Mouse (Mus musculus) limb, embryonic 15.5 days (tissue): ENCODE data around the gene Ints2. TPM values are rescaled to one million over a fixed set of nuclear protein-coding genes. Genes with fewer than 3 reads are reported as not detected.
A peak's percentile ranks its signal among the peaks of the same experiment; 100 is the strongest.
"Not testable (repeated sequence)": the region's sequence is repeated elsewhere in the genome, so short reads cannot be mapped to it uniquely, and the experiment has no call there.

Source experiments
- ATAC-seq: fragments of 200-750 bp; cut with Nextera tagmentation; 2 replicates; pipeline ENCODE4 v1.8.0; 2017; ENCODE audit warnings: low read depth, moderate TSS enrichment; ENCODE audit not compliant: insufficient number of reproducible peaks, low FRiP score, low TSS enrichment
- H3K27ac ChIP-seq: fragments of 300-500 bp; sonication (generic); 2 replicates; pipeline ENCODE4 v1.5.1; 2015; ENCODE audit warnings: moderate library complexity, mild to moderate bottlenecking, inconsistent platforms
- H3K27me3 ChIP-seq: fragments of 300-500 bp; sonication (generic); 2 replicates; pipeline ENCODE4 v1.6.1; 2015; ENCODE audit warnings: inconsistent platforms
- H3K36me3 ChIP-seq: fragments of 300-500 bp; sonication (generic); 2 replicates; pipeline ENCODE4 v1.6.1; 2015; ENCODE audit warnings: inconsistent platforms
- H3K4me1 ChIP-seq: fragments of 300-500 bp; sonication (generic); 2 replicates; pipeline ENCODE4 v1.6.1; 2015; ENCODE audit warnings: inconsistent platforms
- H3K4me2 ChIP-seq: fragments of 300-500 bp; sonication (generic); 2 replicates; pipeline ENCODE4 v1.6.1; 2015; ENCODE audit warnings: mild to moderate bottlenecking, inconsistent platforms
- H3K4me3 ChIP-seq: fragments of 300-500 bp; sonication (generic); 2 replicates; pipeline ENCODE4 v1.5.1; 2015; ENCODE audit warnings: mild to moderate bottlenecking, inconsistent platforms
- H3K9ac ChIP-seq: fragments of 300-500 bp; sonication (generic); 2 replicates; pipeline ENCODE4 v1.6.1; 2015; ENCODE audit warnings: inconsistent platforms
- H3K9me3 ChIP-seq: fragments of 300-500 bp; sonication (generic); 2 replicates; pipeline ENCODE4 v1.6.1; 2016; ENCODE audit warnings: inconsistent platforms
- WGBS: fragments of 180-500 bp; shearing (Covaris S2); methylation state at CpG from one replicate; pipeline ENCODE4 v1.1.7; 2015; 5-methylcytosine and 5-hydroxymethylcytosine counted together
- polyA plus RNA-seq: library from polyadenylated mRNA; unstranded; fragments of >200 nt; fragmentation: Nextera tagmentation; extraction: Ambion mirVana; gene quantifications from 2 replicates; pipeline ENCODE4 v1.2.1, GENCODE M21; 2015

The Ints2 gene
- polyA plus RNA-seq = 23.3 and 25.4 TPM in 2 replicates

DNA sequence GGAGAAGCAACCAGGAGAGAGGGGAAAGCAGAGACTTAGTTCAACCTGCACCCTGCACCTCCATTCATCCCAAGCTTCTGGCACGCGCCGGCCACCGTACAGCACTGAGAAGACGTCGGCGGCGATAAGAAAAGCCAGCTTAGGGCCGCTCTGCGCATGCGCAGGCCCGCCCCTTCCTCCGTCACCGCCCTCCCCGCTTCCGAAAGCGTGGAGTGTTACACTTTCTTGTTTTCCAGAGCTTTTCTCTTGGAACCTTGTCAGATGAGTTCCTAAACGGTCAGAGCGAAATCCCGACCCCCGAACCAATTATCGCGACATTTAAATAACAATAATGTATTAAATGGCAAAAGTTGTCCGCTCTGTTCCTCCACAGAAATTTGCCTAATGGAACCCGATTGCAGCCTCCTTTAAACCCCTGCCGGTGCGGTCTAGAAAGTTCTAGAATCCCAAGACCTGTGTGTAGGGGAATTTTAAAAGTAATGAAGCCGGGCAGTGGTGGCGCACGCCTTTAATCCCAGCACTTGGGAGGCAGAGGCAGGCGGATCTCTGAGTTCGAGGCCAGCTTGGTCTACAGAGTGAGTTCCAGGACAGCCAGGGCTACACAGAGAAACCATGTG is at the start of gene Ints2:
Gene Ints2, minus strand, starts transcription at position 116 of the 617 bp plus-strand sequence.
- H3K27ac ChIP-seq = peak within 1 kb of the TSS; percentile 85
- peak within 1 kb of the TSS; percentile 65 for H3K4me2 ChIP-seq
- peaks cover 7% of the 10 kb centered on the region; the same call in 1 of the 2 replicates for H3K36me3 ChIP-seq
- peak; percentile 87; the same call in 1 of the 2 replicates for ATAC-seq
- H3K4me3 ChIP-seq = peak within 1 kb of the TSS; percentile 70
- H3K4me1 ChIP-seq = peaks cover 13% of the 10 kb centered on the region
- H3K27me3 ChIP-seq = no peaks in the 10 kb centered on the region
- H3K9ac ChIP-seq = peak within 1 kb of the TSS; percentile 71
- WGBS = 8% methylated on average over 32 of the region's 32 CpGs
- H3K9me3 ChIP-seq = no peaks in the 10 kb centered on the region

DNA sequence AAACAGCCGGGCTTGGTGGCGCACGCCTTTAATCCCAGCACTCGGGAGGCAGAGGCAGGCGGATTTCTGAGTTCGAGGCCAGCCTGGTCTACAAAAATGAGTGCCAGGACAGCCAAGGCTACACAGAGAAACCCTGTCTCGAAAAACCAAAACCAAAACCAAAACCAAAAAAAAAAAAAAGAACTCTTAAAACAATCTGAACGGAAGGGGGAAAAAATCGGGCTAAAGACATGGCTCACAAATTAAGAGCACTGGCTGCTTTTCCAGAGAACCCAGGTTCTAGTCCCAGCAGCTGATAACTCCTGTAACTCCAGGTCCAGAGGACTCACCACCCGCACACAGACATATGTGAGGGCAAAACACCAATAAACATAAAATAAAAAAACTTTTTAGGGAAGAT is 34.8 kb upstream of the Ints2 start:
- not testable (repeated sequence) for H3K4me3 ChIP-seq, H3K4me1 ChIP-seq, ATAC-seq, H3K9me3 ChIP-seq, H3K9ac ChIP-seq, H3K27ac ChIP-seq, H3K4me2 ChIP-seq, H3K27me3 ChIP-seq
- peaks cover 33% of the 10 kb centered on the region for H3K36me3 ChIP-seq
- WGBS = 93% methylated on average over 10 of the region's 10 CpGs

DNA sequence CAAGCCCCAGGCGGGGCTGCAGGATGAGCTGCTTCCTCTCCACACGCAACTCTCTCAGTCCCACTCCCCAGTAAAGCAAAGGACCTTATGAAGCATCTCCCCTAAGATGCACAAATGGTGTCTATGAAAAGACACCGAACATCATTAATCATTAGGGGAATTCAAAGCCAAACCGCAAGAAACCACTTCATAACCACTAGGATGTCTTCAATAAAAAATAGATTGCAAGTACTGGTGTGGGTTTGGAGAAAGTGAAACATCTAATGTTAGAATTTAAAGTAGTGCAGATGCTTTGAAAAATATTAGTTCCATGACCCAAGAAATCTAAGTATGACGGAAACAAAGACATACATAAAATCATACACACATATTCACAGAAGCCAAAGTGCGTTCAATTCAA is 34.3 kb upstream of the Ints2 start:
- Histone ChIP-seq H3K4me3 (no peak overlapping the region), H3K27me3 (no peaks in the 10 kb centered on the region), H3K9me3 (no peaks in the 10 kb centered on the region), H3K4me1 (no peaks in the 10 kb centered on the region), H3K9ac (no peak overlapping the region), H3K27ac (no peak overlapping the region), H3K36me3 (peaks cover 29% of the 10 kb centered on the region), H3K4me2 (no peak overlapping the region)
- ATAC-seq = no peak
- 91% methylated on average over 6 of the region's 6 CpGs for WGBS

DNA sequence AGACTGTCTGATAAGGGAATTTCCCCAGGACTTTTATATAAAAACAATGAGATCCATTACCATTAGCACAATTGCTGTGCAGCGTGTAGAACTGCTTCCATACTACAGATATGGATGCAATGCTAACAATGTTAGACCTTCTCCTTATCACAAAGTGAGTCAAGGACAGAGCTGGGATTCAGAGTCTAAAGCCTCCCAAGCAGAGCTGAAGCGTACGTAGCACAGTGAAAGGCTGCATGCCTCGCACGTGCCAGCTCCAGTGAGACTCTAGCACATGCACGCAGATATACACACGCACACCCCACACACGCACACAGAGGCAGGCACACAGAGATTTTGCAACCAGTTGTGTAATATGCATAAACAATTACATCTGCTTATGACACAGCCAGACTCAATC is 28.4 kb upstream of the Ints2 start:
- Histone ChIP-seq H3K4me3 (no peak overlapping the region), H3K9me3 (no peaks in the 10 kb centered on the region), H3K4me1 (no peaks in the 10 kb centered on the region), H3K4me2 (no peak overlapping the region), H3K36me3 (peaks cover 63% of the 10 kb centered on the region), H3K27ac (no peak overlapping the region), H3K27me3 (no peaks in the 10 kb centered on the region), H3K9ac (no peak overlapping the region)
- no peak for ATAC-seq
- WGBS = 96% methylated on average over 8 of the region's 8 CpGs

DNA sequence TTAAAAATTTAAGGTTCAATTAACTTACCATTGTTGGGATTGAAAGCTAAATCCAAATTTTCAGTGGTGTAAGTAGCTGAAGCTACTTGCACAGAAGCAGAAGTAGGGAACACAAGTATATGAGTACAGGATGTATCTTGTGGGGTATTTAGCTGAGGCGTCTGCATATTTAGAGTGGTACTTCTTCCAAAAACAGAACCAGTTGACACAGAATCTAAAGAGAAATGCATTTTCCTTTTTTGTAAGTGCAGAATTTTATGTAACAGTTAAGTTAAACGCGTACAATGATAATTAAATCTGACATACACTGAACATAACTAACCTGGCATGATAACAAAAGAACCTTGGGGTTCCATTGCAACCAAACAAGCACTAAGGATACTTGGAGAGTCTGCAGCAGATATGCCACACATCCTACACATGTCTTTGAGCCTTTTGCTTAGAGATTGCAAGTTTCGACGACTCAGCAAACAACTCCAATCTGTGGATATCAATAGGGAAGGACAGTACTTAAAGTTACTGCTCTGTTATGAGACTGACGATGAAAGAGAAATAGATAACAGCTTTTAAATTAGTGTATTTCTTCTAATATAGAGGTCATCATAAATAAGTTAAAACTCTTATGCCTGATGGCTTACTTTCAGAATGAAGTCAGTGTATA is 21.2 kb upstream of the Ints2 start:
- H3K9ac ChIP-seq = no peak overlapping the region
- no peak overlapping the region for H3K27ac ChIP-seq
- no peaks in the 10 kb centered on the region for H3K4me1 ChIP-seq
- 96% methylated on average over 6 of the region's 6 CpGs for WGBS
- ATAC-seq = no peak
- no peaks in the 10 kb centered on the region for H3K27me3 ChIP-seq
- peaks cover 70% of the 10 kb centered on the region for H3K36me3 ChIP-seq
- H3K9me3 ChIP-seq = no peaks in the 10 kb centered on the region
- H3K4me2 ChIP-seq = no peak overlapping the region
- H3K4me3 ChIP-seq = no peak overlapping the region

DNA sequence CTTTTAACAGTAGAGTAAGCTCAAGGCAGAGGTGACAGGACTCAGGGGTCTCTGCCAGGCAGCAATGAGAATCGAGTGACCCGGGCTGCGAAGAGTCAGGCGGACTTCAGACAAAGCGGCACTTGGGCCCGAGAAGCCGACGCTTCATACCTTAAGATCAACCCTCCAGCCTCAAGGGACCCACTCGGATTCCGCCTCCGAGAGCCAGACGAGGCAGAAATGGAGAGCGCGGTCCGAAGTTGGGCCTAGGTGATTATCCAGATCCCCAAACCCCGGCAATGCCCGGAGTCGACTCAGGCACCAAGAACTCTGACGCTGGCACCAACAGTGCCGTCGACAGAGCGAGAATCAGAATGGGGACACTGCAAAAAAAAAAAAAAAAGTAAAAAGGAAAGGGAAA is 321 bp downstream of the Ints2 start:
- no peak for ATAC-seq
- peaks cover 13% of the 10 kb centered on the region for H3K4me1 ChIP-seq
- peaks cover 12% of the 10 kb centered on the region for H3K36me3 ChIP-seq
- peak overlapping the region; percentile 85 for H3K27ac ChIP-seq
- peak overlapping the region; percentile 70 for H3K4me3 ChIP-seq
- peak overlapping the region; percentile 71 for H3K9ac ChIP-seq
- WGBS = under 1% methylated on average over 22 of the region's 22 CpGs
- no peaks in the 10 kb centered on the region for H3K27me3 ChIP-seq
- peak overlapping the region; percentile 65 for H3K4me2 ChIP-seq
- H3K9me3 ChIP-seq = no peaks in the 10 kb centered on the region

DNA sequence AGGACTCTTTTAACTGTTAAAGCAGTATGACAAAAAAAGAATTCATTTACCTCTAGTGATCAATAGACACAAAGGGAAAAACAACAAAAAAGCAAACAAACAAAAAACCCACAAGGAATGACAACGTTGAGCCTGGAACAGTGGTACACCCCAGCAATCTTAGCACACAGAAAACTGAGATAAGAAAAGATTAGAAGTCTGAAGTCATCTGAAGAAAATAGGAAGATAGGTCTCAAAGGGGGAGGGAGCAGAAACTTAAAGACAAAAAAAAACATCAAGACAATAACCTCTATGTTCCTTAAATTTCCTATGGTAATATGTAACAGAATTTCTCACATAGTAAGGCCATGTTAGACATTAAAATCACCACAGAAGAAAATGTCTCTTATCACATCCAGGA is 4.0 kb downstream of the Ints2 start:
- H3K27ac ChIP-seq = no peak overlapping the region
- H3K9ac ChIP-seq = no peak overlapping the region
- no peaks in the 10 kb centered on the region for H3K27me3 ChIP-seq
- 85% methylated on average over 1 of the region's 1 CpGs for WGBS
- peaks cover 33% of the 10 kb centered on the region for H3K36me3 ChIP-seq
- no peaks in the 10 kb centered on the region for H3K9me3 ChIP-seq
- H3K4me3 ChIP-seq = no peak overlapping the region
- no peak for ATAC-seq
- no peak overlapping the region for H3K4me2 ChIP-seq
- H3K4me1 ChIP-seq = peaks cover 13% of the 10 kb centered on the region

DNA sequence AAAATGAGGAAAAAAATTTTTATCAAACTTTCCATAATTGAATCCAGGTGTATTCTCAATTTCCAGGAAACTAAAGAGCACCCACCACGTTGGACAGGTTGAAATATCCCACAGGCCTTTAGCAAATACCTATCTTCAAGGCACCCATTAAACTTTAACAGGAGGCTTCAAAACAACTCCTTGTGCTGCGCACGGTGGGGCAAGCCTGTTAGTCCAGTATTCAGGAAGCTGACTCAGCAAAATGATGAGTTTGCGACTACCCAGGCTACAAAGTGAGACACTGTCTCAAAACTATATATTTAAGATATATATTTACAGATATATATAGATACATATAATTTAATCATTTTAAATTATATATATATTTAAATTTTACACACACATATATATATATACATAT is 24.9 kb downstream of the Ints2 start:
- no peak for ATAC-seq
- H3K4me3 ChIP-seq = no peak overlapping the region
- no peak overlapping the region for H3K4me2 ChIP-seq
- no peaks in the 10 kb centered on the region for H3K27me3 ChIP-seq
- H3K36me3 ChIP-seq = peaks cover 40% of the 10 kb centered on the region
- no peaks in the 10 kb centered on the region for H3K9me3 ChIP-seq
- no peak overlapping the region for H3K27ac ChIP-seq
- no peaks in the 10 kb centered on the region for H3K4me1 ChIP-seq
- no peak overlapping the region for H3K9ac ChIP-seq
- WGBS = 54% methylated on average over 4 of the region's 4 CpGs

DNA sequence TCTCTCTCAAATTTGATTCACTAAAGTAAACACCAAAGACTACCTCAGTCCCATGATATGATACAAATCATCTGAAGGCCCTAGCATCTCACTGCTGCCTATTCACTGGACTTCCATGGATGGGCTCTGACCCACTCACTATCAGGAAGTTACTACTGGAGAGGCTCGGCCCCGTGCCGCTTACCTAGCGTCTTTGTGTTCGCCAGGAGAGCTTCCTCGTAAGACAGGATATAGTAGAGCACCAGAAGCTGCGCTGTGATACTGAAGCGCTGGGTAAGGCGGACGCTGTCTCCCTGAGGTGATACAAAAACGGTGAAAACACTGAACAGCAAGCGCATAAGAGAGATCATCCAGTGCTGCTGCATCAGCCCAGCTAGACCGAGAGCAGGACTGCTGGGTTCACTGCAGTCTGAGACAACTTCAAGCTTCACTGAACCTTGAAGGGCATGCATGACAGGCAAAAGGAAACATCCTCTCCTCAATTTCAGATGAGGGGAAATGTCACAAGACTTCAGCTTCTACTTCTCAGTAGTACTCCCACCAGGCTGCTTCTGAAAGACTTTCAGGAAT is 25.5 kb downstream of the Ints2 start:
- 95% methylated on average over 13 of the region's 13 CpGs for WGBS
- no peak for ATAC-seq
- Histone ChIP-seq H3K27me3 (no peaks in the 10 kb centered on the region), H3K27ac (no peak overlapping the region), H3K9ac (no peak overlapping the region), H3K4me1 (no peaks in the 10 kb centered on the region), H3K4me3 (no peak overlapping the region), H3K9me3 (no peaks in the 10 kb centered on the region), H3K4me2 (no peak overlapping the region), H3K36me3 (peaks cover 37% of the 10 kb centered on the region)

DNA sequence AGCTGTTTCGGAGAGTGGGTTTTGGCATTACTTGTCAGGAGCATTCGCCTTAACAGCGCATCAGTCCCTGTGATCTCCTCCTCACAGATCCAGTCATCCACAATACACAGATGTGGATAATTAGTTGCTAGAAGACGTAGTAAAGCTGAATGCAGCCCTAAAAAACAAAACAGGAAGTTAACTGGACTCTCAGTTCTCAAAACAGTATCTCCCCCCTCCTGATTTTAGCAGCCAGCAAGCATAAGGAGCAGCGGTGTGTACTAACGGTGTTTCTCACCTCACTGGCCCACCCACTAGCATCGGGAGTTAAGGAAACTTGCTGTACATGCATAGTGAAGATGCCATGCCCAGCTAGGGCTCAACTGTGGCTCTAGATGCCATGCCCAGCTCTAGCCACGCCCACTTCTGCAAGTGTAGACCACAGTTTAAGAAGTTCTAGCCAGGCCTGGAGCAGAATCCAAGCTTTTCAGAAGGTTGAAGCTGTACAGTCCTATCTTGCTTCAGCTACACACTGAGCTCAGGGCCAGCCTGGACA is 30.7 kb downstream of the Ints2 start:
- H3K9me3 ChIP-seq = no peaks in the 10 kb centered on the region
- H3K4me1 ChIP-seq = no peaks in the 10 kb centered on the region
- no peak for ATAC-seq
- H3K4me3 ChIP-seq = no peak overlapping the region
- H3K9ac ChIP-seq = no peak overlapping the region
- H3K36me3 ChIP-seq = peaks cover 42% of the 10 kb centered on the region
- 85% methylated on average over 8 of the region's 8 CpGs for WGBS
- H3K4me2 ChIP-seq = no peak overlapping the region
- no peaks in the 10 kb centered on the region for H3K27me3 ChIP-seq
- no peak overlapping the region for H3K27ac ChIP-seq

DNA sequence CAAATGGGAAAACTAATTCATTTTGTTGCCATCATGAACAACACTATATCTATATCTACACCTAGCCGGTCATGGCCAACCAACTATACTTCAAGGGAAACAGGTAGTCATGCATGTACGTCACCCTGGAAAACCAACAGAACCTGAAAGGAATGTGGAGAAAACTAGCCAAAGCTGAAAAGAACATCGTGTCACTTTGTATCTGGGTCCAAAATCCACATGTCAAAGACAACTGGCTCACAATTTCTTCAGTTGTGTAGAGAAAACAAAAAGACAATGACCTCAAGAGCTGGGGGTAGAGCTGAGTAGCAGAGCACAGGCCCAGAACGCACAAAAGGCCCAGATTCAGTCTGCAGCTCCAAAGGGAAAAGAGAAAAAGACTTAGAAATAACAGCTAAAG is 31.6 kb downstream of the Ints2 start:
- no peaks in the 10 kb centered on the region for H3K27me3 ChIP-seq
- H3K27ac ChIP-seq = no peak overlapping the region
- H3K4me1 ChIP-seq = no peaks in the 10 kb centered on the region
- no peak for ATAC-seq
- WGBS = 90% methylated on average over 4 of the region's 4 CpGs
- H3K4me2 ChIP-seq = no peak overlapping the region
- H3K36me3 ChIP-seq = peaks cover 41% of the 10 kb centered on the region
- H3K4me3 ChIP-seq = no peak overlapping the region
- H3K9ac ChIP-seq = no peak overlapping the region
- no peaks in the 10 kb centered on the region for H3K9me3 ChIP-seq

DNA sequence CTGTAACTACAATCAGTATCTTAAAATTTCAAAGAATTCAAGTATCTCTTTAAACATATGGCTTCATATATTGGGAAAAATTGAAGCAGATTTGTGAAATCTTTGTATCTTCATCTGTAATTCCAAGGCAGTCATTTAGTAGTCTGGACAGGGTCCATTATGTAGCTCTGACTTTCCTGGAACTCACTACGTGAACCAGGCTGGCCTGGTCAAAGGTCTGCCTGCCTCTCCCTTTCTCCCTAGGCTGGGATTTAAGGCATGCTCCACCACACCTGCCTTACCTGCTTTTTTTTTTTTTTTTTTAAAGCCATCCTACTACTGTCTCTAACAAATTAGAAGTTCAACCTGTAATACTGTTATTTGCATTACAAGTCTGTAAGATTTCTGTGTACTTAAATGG is 45.6 kb downstream of the Ints2 start:
- WGBS = 77% methylated on average over 1 of the region's 1 CpGs
- ATAC-seq = no peak
- Histone ChIP-seq H3K9ac (no peak overlapping the region), H3K36me3 (peaks cover 59% of the 10 kb centered on the region), H3K4me3 (no peak overlapping the region), H3K27ac (no peak overlapping the region), H3K9me3 (no peaks in the 10 kb centered on the region), H3K4me1 (no peaks in the 10 kb centered on the region), H3K4me2 (no peak overlapping the region), H3K27me3 (no peaks in the 10 kb centered on the region)
